Mouse (Mus musculus) c-Kit-positive CD71-positive TER-119-negative erythroid progenitor cells, embryonic 14.5 days (primary cell): ENCODE measurements at regions not wholly inside any gene's neighbourhood (a gene's known extent, or its start where the extent isn't known, plus 50 kb on each side); places are given as distances from the start of the nearest gene placed in this dataset.

Source experiments
- DNase-seq: peaks from one replicate; pipeline ENCODE4 v3.0.0-alpha.2; 2013; ENCODE audit warnings: low read depth

DNA sequence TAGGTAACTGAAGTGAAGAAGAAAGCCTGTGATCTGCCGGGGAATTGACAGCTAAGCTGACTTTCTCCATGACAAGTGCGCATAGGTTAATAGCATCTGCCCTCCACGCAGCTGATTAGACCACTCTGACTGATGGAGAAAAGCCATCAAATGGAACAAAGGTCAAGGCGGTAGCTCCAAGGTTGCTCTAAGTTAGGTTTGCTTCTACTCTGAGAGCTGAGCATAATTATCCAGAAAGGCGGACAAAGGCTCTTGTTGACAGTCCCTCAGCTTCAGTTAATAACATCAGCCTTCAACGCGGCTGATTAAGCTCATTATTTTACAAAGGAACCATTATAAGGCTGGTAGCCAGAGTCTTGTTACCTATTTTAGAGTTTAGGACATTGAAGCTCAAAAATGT lies 54.0 kb upstream of the Enpep start:
- DNase-seq = no peak

DNA sequence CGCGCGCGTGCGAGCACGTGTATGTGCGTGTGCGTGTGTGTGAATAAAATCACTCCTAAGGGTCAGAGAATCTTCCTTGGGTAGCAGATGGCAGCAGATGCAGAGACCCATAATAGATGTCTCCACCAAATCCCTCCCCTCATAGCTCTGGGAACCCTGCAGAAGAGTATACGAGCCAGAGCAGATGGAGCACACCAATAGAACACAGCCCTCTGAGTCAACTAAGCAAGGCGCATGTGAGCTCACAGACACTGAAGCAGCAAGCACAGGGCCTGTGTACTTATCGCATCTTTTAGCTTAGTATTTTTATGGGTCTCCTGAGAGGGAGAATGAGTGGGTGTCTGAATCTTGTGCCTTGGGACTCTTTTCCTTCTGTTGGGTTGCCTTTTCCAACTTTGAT lies 58.0 kb upstream of the Enpep start:
- DNase-seq = no peak

DNA sequence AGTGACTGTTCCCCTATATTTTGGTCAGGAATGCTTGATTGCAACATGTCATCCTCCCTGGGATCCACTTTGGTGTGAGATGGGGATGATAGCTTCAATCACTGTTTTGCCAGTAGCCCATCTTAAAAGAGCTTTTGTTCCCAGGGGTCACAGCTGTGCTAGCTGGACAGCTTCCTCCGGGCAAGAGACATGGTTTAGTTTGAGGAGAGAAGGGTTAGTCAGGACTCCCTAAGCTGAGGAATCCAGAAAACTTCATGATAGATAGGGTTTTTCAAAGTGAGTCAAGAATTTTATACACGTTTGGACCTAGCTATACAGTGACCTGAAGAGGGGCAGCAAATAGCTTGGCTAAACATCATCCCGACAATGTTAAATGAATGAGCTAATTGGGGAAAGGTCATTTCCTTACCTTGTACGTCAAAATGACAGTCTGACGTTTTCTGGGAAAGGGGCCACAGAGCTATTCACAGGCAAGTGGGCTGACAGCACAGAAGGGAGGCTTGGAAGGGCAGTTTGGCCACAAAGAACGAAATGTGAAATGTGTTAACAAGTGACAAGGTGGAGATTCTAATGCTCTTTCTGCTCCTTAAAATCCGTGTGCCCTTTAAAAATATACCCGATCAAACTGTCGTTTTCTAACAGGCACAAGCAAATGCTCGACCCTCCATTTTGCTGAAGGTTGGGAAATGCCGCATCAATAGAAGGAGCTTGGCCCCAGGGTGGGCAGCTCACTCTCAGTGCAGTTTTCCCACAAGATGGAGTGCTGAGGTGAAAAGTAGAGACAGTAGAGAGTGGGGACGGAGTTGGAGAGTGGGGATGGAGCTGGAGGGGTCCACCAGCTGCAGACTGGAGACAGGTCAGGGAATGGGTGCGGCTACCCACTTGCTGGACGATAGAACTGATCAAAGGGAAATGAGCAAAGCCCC lies 59.6 kb upstream of the Enpep start:
- no peak for DNase-seq

DNA sequence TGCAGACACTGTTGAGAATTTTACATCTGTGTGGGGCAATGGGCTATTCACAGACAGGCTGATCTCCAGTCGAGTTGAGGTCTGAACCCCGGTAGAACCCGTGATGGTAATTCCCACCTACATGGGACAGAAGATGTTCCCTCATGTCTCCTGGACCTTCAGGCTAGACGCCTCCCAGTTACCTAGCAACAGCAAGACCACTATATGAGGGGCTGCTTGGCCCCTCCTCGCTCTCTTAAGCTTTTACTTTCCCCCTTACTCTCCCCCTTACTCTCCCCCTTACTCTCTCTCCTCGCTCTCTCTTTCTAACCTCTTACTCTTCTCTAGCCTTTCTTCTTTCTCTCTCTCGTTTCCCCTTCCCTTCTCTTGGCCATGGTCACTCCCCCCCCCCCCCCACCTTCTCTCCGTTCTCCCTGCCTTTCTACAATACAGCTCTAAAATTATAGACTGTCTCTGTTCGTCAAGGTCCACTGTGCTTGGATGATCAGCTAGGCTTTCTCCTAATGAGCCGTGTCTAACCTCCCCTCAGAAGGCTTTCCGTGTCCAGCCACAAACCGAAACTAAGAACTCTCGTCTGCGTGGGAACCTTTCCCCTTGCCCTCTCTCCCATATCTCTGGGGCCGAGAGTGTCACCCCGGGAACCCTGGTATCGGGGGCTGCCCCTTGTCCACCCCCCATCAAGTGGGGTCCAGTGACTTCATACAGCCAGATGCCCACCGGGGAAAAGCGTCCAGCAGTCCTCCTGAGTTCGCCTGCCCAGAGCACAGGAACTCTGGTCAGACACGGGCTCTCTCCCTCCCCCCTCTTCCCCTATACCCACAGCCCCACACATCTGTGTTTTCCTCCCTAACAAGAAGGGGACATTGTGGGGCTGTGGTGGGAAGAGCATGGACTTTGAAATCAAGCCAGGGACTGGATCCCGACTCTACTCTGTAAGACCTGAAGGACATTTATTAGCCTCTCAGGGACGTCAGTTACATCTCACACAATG lies 60.6 kb upstream of the Enpep start:
- no peak for DNase-seq

DNA sequence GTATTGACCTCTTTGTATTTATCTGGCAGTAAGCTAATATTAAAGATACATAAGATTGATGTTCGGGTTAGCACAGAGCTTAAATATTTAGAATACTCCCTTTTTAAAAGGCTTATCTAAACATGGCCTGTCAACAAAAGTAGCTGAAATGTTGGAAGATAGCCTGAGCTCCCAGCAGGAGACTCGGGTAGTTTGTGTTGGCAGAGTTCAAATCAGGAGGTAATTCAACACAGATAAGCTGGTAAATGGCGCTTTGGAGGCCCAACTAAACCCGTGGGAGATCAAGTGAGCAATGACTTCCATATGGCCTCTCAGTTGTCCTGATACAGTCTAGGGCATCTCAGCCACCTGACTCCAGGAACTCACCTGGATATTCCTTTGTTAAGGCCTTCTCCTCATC lies 65.0 kb upstream of the Enpep start:
- no peak for DNase-seq

DNA sequence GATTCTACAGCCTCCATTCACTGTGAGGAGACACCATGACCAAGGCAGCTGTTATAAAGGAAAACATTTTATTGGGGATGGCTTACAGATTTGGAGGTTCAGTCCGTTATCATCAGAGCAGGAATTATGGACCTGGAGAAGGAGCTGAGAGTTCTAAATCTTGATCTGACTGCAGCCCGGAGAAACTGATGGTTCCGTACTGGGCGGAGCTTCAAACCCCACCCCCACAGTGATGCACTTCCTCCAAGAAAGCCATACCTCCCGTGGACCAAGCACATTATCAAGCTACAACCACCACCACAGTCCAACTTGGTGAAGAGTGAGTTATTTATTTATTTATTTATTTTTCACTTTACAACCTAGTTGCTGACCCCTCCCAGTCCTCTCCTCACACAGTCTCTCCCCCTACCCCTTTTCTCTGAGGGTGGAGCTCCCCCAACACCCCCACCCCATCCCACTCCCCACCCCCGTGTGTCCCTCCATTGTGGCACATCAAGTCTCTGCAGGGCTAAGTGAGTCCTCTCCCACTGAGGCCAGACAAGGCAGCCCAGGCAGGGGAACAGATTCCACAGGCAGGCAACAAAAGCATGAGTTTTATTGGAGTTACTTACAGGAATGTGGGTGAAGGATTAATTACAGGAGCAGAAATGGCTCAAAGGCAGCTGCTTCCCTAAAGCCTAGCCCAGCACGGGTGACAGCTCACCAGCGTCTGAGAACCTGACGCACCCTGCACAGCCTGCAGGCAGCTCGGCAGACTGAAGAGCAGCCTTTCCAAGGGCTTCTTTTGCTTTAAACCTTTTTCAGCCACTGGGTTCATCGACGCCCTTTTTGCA lies 67.8 kb upstream of the Enpep start:
- no peak for DNase-seq

DNA sequence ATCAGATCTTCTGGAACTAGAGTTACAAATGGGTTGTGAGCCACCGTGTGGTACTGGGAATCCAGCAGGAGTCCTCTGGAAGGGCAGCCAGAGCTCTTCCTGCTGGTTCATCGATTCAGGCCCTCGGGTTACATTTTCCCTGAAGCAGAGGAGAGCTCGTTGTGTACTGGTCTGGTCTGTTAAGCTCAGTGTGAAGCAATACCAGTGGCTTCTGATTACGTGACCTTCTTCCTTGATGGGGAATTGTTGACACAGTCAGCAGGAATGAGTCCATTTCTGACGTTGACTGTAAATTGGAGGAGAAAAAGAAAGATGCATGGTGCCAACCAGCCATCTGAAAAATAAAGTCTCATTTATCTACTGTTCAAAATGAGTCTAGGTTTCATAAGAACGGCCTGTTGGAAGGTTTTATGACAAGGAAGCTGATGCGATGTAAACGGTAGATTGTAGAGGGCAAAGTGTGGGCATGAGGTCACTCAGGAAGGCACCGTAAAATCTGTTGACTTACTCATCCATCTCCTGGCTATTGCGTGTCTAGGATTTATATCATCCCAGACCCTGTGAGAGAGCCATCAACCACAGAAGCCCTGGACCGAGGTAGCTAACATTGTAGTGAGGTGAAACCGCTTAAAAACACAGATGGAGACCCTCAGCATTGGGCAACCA lies 79.0 kb upstream of the Enpep start:
- no peak for DNase-seq

DNA sequence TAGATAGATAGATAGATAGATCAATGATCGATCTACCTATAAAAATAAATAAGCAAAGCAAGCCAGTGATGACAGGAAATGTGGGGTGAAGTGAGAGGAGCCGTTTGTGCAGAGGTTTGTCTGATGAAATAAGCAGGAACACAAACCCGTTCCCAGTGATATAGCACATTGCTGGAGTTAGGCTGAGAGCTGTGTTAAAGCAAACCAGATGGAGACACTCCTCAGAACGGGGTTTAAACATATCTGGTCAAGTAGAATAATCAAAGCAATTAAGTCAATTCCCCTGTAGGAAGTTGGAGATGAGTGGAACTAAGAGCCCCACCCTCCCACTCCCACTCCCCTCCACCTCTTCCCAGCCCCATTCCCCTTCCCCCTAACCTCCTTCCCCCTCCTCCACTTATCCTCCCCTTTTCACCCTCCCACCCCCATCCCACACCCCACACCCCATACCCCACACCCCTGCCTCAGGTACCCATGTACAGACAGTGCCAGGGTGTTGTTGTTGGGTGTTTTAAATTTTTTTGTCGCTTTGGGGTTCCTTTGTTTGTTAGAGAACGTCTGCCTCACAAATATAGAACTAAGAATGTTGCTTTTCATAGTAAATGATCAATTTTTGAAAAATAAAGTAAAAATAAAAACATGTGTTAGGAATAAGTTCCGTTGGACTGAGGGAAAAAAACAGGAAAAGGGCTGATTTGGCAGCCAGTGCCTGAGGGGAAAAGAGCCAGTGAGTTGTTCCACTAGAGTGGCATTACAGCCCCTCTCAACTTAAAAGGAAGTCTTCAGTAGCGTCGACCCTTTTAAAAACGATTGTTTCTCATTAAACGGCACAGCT lies 79.8 kb upstream of the Enpep start:
- DNase-seq = no peak

DNA sequence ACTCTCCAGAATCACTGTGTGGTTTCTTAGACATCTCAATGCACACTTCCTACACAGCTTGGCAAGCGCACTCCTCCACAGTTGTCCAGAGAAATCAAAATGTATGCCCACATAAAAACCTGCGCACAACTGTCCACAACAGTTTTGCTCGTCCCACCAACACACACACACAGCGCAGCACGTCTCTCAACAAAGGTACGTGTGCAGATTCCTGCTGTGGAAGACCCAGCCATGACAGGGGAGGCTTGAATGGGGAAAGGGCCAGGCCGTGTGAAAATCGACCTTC lies 80.4 kb upstream of the Enpep start:
- no peak for DNase-seq

DNA sequence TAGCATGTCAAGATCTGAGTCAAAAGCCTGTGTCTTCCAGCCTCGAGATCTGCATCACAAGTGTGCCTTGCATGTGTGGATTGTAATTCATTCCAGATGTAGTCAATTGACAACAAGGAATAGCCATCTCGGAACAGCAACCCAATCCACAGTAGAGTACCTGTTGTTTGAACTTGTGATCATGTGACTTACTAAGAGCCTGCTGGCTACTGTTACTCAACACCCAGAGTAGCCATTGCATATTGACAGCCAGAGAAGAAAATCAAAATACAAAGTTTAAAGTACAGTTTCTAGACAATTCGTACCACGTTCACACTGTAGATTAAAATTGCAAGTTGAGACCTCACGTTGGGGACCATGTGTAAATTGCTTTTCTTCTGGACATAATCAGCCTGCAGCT lies 83.1 kb upstream of the Enpep start:
- DNase-seq = no peak

DNA sequence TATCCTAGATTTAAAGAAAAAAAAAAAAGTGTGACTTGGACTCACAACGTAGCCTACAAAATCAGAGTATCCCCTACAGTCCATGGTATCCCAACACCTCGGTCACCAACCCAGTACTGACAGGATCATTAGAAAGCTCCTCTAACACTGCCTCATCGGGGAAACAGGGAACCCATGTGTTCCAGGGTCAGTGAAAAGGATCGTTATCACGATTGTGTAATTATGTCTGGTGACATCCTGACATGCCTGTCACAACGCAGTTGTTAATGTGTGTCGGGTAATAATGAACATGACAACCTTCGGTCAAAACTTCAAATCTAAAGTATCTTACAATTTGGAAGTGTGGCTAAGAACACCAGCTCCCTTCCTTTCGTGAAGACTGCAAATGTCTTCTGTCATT lies 83.8 kb upstream of the Enpep start:
- DNase-seq = no peak

DNA sequence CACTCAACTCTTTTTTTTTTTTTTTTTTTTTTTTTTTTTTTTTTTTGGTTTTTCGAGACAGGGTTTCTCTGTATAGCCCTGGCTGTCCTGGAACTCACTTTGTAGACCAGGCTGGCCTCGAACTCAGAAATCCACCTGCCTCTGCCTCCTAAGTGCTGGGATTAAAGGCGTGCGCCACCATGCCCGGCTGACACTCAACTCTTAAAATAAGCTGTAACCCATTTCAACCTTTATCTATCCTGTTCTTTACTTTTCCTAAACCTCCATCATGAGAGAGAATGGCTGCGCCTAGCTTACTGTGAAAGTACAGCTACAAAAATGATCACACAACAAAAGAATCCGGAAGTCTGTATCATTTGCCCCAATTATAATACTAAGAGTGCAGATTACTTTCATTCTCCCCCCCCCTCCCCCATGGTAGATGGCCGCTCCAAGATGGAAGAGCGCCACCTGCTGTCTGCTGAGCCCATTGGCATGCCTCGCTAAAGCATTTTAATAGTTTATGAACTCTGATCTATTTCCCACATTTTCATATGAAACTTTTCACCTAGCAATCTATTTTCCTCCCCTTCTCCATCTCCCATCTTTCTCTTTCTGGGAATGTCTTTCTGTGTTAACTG lies 89.2 kb upstream of the Enpep start:
- peak; percentile 13 for DNase-seq

DNA sequence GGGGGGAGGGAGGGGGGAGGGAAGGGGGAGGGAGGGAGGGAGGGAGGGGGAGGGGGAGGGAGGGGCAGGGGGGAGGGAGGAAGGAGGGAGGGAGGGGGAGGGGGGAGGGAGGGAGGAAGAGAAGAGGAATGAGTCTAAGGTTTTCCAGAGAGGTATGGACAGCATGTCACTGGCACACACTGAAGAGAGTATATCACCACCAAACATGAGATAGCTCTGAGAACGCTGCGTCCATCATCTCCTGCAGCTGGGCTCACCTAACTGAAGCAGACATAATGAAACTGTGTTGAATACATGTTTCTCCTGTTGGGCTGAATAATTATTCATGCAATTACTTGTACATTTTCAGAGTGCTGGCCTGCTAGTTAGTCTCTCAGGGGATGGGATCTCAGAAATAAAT lies 96.2 kb upstream of the Enpep start:
- DNase-seq = no peak

DNA sequence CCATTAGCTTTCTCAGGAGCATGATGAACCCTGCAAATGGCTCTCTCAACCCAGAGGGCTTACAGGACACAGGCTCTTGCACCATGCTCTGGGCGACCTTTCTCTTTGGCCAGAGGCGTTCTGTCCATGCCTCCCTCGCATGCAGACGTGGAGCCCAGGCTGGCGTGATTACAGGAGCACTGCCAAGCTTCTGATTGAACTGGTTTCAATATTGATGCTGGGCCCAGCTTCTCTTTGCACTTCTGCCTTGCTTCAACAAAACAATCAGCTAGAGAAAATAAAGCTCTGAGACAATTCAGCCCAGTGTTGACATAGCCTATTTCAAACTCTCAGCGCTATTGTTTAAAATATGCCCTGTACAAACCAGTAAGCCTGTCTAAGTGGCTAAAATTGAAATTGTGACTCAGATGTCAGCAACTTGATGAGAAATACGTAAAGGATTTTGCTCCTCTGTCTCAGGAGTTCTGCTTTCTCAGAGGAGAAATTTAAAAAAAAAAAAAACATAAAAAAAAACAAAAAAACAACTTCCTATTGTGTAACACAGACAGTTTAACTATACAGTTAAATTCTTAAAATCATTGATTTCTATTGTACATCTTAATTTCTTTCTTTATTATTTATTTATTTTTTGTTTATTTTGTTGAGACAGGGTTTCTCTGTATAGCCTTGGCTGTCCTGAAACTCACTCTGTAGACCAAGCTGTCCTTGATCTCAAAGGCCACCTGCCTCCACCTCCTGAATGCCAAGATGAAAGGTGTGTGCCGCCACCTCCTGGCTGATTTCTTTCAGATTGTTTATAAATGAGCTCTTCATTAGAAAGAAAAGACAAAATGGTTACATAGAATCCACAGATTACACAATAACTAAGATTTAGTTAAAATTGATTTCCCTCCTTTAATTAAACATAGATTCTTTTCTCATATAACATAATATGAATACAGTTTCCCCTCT lies 96.9 kb upstream of the Enpep start:
- no peak for DNase-seq

DNA sequence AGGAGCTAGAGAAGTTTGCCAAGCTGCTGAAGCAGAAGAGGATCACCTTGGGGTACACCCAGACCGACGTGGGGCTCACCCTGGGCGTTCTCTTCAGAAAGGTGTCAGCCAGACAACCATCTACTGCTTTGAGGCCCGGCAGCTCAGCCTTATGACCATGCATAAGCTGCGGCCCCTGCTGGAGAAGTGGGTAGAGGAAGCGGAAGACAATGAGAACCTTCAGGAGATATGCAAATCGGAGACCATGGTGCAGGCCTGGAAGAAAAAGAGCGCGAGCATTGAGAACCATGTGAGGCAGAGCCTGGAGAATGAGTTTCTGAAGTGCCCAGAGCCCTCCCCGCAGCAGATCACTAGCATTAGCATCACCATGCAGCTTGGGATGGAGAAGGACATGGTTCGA lies 98.1 kb upstream of the Elovl6 start:
- no peak for DNase-seq

DNA sequence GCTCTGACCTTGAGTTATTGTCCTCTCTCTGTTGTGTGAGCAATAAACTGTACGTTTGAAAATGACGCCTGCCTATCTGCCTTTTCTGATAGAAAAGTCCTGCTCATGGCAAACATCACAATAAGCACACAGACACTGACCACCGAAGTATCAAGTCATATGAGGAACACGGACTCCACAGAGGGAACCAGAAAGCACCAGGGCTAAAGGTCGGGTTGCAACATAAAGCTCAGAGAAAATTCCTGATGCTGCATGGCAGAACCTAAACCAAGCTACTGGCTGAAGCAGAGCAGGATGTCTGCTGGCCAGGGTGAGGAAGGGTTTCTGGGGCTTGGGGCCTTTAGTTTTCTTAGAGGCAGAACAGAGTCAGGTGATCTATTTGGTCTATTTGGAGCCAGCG lies 94.5 kb upstream of the Elovl6 start:
- DNase-seq = no peak

DNA sequence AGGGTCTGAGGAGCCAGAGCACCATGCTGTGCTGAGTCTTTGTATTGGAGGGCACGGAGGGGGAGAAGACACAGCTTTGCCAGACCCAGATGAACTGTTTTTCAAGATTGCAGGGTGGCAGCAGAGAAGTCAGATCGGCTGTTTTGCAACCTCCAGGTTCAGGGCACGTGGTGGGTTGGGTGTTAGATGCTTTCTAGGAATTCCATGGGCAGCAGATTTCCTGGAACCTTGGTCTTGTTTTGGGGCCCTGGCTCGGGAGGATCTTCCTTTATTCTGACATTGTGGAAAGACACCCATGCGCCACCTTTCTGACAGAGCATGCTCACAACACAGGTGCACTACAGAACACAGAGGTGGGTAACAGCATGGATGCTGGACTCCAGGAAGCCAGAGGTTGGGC lies 89.4 kb upstream of the Elovl6 start:
- no peak for DNase-seq

DNA sequence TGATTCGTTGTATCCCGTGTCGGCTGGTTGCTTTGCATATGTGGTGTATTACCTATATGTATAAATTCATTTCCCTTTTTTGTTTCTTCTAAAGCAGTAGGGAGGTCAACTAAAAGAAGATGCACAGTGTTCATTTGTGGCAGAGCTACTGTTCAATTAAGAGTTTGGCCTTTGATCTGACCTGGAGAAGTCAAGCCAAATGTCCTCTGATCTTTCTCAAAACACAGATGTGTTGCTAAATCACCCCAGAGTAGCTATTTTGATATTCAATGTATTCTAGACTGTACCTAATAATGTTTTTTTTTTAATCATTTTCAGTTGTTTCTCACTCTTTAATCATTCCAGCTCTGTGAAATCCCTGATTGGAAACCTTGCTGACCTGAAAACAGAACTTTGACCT lies 87.9 kb upstream of the Elovl6 start:
- DNase-seq = no peak

DNA sequence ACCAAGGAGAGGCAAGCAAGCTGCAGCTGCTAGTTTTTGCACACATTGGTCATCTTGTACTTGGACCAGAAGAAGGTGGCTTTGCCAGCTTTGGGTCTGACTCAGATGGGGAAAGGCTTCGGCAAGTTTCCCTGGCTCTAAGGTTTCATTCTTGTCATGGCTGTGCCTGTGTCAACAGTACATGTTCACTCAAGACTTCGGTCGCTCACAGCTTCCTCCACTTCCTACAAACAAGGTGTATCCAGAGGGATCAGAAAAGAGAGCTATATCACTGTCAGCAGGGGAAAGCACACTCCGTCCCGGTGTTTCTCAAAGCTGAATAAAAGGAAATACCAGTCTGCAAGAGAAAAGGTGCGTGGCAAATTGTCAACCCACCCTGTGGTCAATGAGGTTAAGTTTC lies 86.2 kb upstream of the Elovl6 start:
- DNase-seq = no peak
